Mouse (Mus musculus) testis, adult 10 weeks (tissue): ENCODE measurements around the gene Pla2g3. TPM values are rescaled to one million over a fixed set of nuclear protein-coding genes. Genes with fewer than 3 reads are reported as not detected.

Source experiments
- polyA plus RNA-seq: library from polyadenylated mRNA; stranded (reverse); fragments of 350-450 nt; fragmentation: Illumina TruSeq; extraction: RNeasy Lipid Tissue Mini Kit (QIAGEN cat#74804); gene quantifications from one replicate; pipeline ENCODE4 v1.2.3, GENCODE M21; 2014; ENCODE audit warnings: low read depth, low replicate concordance

Pla2g3 gene
- 0.92 TPM for polyA plus RNA-seq

GRCm38 (mm10) chr11:3487952-3488570 lies at the start of gene Pla2g3:
Gene Pla2g3 (plus strand): TSS chr11:3488284.

DNA sequence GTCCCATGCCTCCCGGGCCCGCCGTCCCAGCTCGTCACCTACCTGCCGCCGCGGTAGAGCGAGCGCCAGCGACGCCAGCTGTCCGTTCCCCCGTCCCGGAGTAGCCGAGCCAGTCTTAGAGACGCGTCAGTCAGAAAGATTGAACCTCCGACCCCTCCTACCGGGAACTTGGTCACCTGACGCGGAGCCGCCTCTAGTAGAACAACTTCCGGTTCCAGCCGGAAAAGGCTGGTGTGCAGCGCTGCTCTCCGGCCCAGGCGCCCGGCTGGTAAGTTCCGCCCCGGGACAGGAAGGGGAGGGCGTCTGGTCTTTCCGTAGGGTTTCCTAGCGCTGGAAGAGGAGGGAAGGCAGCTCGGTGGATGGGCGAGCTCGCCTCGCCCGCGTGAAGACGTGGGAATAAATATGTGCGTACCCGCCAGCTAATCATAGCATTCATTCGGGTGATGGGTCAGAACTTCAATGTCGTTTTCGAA lies 35.9 kb upstream of the Pla2g3 start, which contains the start of gene Rnf185:
Rnf185 (minus strand) TSS at position 197 of the 473 bp plus-strand sequence.

DNA sequence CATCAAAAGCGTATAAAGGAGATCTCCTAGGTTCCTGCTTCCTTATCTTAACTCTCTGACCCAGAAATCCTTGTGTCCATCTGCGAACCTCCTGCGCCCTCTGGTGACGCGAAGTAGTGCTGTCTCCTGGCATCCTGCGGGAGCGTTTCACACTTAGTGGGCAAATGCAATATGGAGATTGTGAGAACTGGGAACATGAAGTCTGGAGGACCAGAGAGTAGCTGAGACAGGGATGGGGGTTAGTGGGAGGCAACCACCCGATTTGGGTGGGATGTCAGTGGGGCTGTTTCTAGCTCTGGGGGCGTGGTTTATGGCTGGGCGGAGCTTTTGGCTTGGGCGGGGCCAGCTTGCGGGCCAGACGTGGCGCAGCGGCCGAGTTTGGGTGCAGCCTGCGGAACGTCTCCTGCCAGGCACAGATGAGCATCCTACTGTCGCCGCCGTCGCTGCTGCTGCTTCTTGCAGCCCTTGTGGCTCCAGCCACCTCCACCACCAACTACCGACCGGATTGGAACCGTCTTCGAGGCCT lies 26.5 kb downstream of the Pla2g3 start, which contains the start of gene Selenom:
Selenom (plus strand) TSS at position 156 of the 526 bp plus-strand sequence.

GRCm38 (mm10) chr11:3540451-3541085 lies 52.5 kb downstream of the Pla2g3 start, which contains the start of gene Smtn:
Gene Smtn (minus strand): TSS chr11:3540612.

Other genes with a start within 250 kb of the Pla2g3 start
- gene Drg1, start 221.9 kb upstream of the Pla2g3 start, polyA plus RNA-seq: 305 TPM
- gene Patz1, start 199.4 kb upstream of the Pla2g3 start, polyA plus RNA-seq: 3.3 TPM
- 24.1 TPM for gene Pik3ip1, start 157.9 kb upstream of the Pla2g3 start, polyA plus RNA-seq
- 5.1 TPM for gene Limk2, start 79.1 kb upstream of the Pla2g3 start, polyA plus RNA-seq
- gene Rnf185, start 35.9 kb upstream of the Pla2g3 start, polyA plus RNA-seq: 26.3 TPM
- not detected for gene Inpp5j, start 16.5 kb downstream of the Pla2g3 start, polyA plus RNA-seq
- gene Selenom, start 26.4 kb downstream of the Pla2g3 start, polyA plus RNA-seq: 0.49 TPM
- 0.07 TPM for gene Smtn, start 52.3 kb downstream of the Pla2g3 start, polyA plus RNA-seq
- gene Morc2a, start 160.9 kb downstream of the Pla2g3 start, polyA plus RNA-seq: 61.4 TPM